Mouse (Mus musculus): ENCODE results near the gene Pttg1ip. TPM values are rescaled to one million over a fixed set of nuclear protein-coding genes. Genes with fewer than 3 reads are reported as not detected.

Gene Pttg1ip
- total RNA-seq (2021) = 100 to 1,000 TPM; 132 to 150 TPM
- long read RNA-seq, experiment 1, transcript Pttg1ip-201 (6 exons, 2,294 nt) = major isoform, 145 of 200 reads
- long read RNA-seq, experiment 1, partial matches to known transcripts = 0 of 200 reads
- long read RNA-seq, experiment 1, other reads (novel, unspliced or antisense) = 51 of 200 reads
- long read RNA-seq, experiment 2, transcript Pttg1ip-201 (6 exons, 2,294 nt) = major isoform, 62 of 124 reads
- long read RNA-seq, experiment 2, partial matches to known transcripts = 1 of 124 reads
- long read RNA-seq, experiment 2, other reads (novel, unspliced or antisense) = 60 of 124 reads

DNA sequence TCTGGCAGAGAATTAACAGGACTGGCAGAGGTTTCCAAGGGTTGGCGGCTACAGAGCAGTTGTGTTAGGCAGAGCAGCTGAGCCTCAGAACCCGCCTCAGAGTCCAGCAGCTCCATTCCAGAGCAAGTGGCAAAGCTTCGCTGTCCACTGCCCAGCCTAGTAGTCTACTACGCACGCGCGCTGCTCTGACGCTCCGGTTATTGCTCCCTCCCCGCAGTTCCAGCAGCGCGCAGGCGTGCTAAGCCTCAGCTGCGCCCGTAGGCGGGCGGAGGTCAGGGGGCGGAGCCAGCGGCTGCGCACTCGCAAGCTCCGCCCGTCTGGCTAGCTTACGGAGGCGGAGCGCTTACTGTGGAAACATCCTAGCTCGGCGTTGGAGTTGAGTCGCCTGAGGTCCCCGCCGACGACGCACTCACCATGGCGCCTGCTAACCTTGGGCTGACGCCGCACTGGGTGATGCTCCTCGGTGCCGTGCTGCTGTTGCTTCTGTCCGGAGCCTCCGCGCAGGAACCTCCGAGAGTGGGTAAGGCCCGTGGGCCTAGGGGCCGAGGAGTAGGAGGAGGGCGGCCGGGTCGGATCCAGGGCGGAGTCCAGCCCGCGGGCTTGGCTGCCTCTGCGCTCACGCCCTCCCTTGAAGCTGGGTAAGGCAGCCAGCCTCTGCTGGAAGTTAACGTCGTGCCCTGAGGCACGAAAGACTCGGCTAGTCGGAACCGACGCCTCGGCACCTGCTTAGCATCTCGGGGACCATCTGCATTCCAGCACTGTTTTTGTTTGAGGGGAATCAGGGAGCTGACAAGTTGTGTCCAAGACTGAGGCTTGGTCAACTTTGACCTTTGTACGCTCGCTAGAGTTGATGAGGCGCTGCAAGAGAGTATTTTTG is at the start of gene Pttg1ip:
Gene Pttg1ip (plus strand): TSS at position 313 of the 877 bp plus-strand sequence.
- peak; percentile 94 to 98 for DNase-seq

DNA sequence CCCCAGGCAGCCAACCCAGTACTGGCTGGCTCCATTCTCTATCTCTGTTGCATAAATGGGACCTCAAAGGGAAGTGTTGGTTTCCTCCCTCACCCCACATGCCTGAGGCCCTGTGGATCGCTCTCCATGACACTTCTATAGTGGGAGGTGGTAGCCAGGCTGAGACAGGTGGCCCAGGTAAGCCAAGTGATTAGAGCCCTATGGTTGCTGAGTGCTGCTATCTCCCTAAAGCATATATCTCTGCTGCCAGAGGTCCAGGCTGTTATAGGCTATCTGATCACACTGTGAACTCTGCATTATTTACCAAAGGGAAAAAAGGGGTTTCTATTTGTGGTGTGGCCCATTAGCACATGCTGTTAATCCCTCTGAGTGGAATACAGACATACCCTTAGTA is 49.5 kb upstream of the Pttg1ip start:
- DNase-seq = no peak

DNA sequence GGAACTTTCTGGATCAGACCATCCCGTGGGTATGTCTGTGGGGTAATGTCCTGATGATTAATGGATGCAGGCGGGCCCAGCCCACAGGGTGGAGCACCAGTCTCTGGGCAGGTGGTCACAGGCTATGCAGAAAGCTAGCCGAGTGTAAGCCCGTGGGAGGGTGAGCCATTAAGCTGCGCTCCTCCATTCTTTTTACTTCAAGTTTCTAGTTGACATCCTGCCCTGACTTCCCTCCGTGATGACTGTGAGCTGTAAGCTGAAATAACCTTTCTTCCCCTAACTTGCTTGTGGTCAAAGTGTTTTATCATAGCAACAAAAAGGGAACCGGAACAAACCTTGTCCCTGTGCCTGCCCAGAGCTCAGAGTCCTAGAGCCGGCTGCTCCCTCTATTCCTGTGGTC is 44.8 kb upstream of the Pttg1ip start:
- no peak for DNase-seq

DNA sequence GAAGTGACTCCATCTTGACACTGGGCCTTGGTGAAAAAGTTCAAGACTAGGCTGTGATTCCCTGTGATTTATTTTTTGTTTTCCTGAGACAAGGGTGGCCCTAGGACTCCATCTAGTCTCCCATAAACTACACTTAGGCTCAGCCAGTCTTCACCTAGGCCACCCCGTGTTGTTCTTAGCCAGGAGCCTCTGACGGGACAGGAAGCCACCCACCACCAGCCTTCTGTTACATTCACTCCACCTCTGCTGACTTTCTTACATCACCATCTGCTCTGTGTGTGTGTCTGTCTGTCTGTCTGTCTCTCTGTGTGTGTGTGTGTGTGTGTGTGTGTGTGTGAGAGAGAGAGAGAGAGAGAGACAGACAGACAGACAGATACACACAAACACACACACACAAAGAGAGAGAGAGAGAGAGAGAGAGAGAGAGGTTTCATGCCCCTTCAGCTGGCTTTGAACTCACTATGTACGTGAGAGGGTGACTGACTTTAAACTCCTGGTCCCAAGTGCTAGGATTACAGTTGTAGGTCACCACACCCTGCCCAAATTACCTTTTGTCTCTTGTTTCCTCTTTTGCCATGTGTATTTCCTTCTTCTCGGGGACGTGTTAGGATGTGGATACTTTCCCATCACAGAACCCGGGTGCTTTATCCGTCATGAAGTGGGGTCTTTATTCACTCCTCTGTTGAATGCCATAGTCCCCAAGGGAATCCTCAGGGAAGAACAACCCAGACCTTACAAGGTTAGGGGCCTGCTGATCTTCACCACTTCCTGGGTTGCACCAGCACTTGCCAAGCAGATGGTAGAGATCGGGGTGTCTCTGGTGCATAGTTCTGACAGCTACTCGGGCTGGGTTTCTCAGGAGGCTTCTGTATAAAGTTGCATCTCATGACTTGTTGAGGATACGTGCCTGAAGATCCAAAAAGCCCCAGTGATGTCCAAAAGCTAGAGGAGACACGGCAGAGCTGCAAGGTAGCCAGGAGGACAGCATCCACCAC is 44.0 kb upstream of the Pttg1ip start:
- DNase-seq = no peak

DNA sequence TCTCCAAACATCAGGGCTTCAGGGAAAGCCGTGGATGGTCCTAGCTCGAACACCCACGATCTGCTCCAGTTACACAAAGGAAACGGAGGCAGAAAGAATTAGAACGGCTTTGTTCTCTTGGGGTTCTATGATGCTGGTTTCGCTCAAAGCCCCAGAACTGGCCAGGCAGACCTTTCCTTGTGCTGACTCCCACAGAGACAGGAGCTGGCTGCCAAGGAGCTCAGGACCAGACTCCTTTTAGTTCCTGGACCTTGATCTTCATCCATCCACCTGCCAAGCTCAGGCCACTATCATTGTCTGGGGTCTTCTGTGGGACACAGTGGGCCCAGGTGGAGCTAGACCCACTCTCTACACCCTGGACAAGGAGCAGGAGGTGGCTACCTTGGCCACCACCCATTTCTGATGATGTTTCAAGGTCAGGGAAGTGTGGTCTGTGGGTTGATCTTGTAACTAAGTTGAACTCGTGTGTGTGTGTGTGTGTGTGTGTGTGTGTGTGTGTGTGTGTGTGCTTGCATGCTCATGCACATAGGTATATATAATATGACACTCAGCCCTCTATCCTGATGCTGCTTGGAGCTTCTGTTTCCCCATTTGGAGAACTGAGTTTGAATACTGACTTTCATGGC is 42.1 kb upstream of the Pttg1ip start:
- no peak for DNase-seq

DNA sequence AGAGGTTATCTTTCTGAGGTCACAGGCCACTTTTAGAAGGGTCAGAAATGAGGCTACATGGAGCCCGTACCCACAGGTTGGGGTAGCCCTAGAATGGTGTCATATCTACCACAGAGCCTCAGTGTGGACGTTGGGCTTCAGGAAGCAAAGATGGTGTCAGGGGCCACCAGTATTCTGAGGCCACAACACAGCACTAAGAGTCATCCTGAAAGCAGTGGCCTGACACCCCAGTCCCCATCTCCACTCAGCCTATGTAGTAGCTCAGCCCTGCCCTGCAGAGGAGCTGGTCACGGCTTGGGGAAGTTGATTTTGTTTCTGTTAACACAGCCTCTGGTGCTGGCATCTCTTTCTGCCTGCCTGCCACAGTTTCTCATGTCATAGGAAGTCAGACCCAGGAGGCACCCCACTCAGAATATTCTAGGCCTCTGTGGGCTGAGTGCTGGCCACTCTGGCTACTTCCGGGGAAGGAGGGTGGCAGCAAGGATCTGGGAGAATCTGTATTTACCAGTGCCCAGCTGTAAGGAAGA is 40.9 kb upstream of the Pttg1ip start:
- DNase-seq = peak in 1 of 2 experiments; percentile 44

DNA sequence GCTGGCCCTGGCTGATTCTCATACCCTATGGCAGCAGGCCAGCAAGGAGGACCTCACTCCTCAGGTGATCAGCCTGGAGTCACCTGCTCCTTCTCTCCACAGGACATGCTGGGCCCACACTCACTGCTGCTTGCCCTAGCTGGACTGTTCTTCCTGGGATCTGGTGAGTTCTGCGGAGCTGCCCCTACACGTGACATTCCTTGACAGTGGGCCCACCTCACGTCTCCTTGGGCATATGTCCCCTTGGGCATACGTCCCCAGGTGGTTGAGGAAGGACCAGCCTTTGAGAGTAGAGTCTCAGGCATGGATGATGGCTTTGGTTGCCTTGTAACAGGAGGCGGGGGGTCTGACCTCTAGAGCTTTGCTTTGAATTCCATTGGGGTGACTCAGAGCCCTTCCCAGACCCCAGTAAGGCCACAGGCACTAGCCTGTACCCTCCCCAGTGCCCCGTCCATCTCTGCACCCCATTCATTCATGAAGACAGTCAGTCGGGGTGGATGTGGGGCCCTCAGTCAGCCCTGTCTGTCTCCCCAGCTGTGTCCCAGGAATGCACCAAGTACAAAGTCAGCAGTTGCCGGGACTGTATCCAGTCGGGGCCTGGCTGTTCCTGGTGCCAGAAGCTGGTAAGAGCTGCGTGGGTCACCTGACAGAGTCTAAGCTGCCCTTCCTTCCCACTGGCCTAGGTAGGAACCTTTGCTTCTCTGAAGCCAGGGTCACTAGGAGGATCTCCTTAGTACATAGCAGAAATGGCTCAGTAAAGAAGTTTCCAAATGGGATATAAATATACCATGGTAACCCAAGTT is 39.5 kb upstream of the Pttg1ip start:
- peak in 1 of 2 experiments; percentile 37 for DNase-seq

DNA sequence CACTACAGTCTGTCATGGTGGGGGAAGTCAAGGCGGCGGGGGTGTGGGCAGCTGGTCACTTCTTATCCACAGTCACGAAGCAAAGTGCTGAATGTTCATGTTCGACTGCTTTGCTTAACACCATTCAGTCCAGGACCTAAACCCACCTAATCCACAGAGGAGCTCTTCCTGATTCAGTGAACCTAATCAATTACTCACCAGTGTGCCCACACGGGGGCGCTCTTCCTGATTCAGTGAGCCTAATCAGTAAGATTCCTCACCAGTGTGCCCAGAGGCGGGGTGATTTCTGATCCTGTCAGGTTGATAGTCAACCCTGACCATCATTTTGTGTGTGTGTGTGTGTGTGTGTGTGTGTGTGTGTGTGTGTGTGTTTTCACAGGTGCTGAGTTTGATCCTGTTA is 38.3 kb upstream of the Pttg1ip start:
- DNase-seq = peak in 1 of 2 experiments; percentile 56

DNA sequence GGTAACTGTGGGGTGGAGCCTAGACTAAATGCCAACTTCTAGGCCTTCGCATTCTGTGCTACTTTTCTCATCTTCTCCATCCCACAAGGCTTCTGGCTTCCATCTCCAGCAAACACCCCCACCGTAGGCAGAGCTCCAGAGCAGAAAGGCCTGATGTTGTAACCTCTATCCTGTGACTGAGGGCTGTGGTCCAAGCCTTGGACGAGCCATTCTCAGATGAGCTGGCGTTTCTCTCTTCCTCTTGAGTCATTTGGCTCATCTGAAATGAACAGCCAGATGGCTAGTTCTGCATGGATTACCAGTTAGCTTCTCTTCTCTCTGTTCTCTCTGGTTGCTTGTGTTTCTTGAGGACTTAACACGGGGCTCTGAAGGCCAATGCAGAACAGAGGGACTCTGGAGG is 36.6 kb upstream of the Pttg1ip start:
- DNase-seq = peak; percentile 91 to 92

DNA sequence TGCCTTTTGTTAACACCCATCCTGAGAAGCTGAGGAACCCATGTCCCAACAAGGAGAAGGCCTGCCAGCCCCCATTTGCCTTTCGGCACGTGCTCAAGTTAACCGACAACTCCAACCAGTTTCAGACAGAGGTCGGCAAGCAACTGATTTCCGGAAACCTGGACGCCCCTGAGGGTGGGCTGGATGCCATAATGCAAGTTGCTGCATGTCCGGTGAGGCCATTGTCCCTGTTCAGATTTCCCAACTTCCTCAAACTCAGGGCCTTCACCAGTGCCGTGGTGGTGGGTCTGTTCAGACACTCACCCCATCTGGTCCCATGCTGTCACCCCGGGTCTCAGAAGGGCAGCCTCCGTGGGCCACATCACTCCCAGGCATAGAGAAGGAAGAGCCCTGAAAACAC is 32.9 kb upstream of the Pttg1ip start:
- DNase-seq = no peak

DNA sequence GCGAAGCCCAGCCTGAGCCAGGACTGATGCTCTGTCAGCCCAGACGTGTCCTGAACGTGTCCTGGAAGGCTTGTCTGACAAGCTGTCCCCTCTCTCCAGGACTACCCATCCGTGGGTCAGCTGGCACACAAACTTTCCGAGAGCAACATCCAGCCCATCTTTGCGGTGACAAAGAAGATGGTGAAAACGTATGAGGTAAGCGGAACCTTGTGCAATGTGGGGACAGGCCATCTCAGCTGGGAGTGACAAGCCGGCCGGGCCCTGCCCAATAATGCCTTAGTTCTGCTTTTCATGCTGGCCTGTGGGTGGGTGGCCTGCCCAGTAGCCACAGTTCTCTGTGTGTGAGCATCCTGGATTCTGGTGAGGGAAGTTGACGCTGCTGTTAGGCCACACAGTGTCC is 30.6 kb upstream of the Pttg1ip start:
- DNase-seq = peak; percentile 39 to 63

DNA sequence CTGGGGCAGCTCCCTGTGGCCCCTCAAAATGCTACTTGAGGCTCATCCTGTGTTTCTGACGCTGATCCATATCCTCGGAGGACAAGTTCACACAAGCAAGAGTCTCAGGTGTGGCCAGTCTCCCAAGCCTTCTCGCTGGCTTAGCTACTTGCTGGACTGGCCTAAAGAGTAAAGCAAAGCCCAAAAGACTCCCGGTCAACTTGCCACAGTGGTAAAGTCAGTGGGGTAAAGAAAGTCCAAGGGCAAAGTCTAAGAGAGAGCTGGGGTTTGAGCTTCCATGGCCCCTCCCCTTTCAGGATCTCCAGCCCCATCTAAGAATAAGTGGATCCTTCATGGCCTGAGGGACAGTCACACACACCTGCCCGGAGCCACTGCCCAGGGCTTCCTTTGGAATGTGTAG is 29.4 kb upstream of the Pttg1ip start:
- DNase-seq = no peak

DNA sequence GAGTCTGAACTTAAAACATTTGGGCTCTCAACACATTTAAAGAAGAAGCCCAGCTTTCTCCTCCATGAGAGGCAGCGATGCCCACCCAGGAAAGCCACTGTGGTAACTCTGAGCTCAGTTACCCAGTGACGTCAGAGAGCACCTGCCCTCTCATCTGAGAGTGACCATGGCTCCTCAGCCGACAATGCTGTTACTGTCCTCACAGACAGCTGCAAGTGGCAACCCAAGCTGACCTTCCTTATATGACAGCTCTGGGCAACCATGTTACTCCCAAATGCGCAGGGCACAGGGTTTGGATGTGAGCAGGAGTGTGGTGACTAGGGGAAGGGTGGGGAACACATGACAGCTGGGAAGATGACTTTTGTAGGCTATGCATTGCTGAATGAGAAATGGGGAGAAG is 28.2 kb upstream of the Pttg1ip start:
- no peak for DNase-seq

DNA sequence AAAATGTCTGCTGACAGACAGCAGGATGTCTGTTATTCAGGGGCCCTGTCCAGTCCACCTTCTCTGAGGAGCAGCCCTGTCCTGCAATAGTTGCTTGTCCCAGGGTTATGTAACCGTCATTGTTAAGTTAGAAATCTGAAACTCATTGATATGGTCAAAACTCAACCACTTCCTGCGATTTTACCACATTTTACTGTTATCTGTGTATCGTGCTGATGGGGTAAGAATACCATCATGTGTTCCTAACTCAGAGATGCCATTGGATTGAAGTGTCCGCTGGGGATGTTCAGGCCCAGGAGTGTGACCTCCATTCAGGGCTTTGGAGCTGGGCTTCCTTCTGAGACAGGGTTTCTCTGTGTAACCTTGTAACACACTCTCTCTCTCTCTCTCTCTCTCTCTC is 26.6 kb upstream of the Pttg1ip start:
- no peak for DNase-seq

DNA sequence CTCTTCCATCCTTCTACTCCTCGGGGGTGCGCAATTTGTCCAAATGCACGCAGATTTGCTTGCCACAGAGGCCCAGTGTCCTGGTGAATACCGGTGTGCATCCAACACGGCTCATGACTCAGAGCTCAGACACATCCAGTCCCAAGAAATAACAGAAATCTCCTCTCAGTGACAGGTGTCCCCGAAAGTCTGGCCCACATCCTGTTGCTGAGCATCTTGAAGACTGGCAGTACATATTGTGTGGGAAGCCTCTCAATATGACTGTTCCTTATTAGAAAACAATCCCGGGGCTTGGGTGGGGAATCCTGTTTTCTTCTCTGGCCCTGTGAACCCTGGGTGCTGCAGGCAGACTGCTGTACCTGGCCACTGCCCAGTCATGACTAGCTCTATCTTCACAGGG is 24.9 kb upstream of the Pttg1ip start:
- DNase-seq = no peak

DNA sequence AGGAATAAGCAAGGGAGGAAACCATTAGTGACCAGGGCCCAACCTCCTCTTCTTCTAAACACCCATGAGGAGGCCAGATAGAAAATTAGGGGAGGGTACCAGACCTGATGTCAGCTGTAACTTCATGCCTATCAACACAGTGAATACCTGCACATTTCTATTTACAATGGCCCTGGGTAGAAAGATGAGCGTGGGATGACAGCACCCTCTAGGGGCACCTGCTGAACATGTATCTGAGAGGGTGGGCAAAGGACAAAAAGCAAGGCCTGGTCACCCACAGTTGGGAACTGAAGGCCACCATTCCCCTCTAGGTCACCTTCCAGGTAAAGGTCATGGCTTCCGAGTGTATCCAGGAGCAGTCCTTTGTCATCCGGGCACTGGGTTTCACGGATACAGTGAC is 23.9 kb upstream of the Pttg1ip start:
- no peak for DNase-seq

DNA sequence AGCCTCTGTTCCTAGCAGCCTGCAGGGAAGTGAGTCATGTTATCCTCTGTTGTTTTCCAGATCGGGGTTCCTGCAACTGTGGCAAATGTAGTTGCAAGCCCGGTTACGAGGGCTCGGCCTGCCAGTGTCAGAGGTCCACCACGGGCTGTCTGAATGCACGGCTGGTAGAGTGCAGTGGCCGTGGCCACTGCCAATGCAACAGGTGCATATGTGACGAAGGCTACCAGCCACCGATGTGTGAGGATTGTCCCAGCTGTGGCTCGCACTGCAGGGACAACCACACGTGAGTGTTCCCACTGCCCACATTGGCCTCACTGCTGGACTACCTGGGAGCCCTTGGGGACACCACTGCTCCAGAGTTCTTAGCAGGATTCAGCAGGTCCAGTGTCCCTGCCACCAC is 21.4 kb upstream of the Pttg1ip start:
- no peak for DNase-seq

DNA sequence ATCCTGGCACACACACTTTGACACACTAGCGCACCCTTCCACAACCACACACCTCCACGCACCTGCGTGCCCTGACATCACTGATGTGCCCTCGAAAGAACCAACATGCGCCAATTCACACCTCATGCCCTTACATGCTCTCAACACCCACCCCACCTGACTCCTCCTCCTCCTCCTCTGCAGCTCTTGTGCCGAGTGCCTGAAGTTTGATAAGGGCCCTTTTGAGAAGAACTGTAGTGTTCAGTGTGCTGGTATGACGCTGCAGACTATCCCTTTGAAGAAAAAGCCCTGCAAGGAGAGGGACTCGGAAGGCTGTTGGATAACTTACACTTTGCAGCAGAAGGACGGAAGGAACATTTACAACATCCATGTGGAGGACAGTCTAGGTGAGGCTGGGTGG is 20.7 kb upstream of the Pttg1ip start:
- DNase-seq = no peak

DNA sequence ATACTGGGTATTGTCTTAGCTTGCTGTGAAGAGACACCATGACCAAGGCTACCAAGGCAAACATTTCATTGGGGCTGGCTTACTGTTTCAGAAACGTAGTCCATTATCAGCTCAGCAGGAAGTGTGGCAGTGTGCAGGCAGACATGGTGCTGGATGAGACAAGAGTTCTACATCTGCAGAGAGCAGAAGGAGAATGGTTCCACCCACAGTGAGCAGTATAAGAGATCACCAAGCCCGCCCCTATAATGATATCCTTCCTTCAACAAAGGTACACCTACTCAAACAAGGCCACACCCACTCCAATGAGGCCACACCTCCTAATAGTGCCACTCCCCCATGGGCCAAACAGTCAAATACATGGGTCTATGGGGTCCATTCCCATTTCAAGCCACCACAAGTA is 20.0 kb upstream of the Pttg1ip start:
- no peak for DNase-seq

DNA sequence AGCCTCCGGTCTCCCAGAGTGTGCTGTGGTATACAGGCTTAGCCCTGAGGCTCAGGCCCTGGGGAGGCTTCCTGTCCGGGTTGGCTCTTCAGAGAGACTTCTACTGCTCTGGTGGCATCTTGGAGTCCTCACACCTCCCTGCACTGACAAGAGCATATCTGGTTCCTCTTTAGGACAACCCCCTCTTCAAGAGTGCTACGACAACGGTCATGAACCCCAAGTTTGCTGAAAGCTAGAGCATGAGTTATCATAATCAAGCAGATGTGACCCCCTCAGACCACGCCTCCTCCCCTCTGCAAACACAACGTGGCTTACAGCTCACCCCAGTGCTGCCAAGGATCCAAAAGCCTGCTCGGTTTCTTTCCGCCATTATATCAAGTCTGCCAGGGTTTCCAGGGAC is 16.5 kb upstream of the Pttg1ip start:
- no peak for DNase-seq

DNA sequence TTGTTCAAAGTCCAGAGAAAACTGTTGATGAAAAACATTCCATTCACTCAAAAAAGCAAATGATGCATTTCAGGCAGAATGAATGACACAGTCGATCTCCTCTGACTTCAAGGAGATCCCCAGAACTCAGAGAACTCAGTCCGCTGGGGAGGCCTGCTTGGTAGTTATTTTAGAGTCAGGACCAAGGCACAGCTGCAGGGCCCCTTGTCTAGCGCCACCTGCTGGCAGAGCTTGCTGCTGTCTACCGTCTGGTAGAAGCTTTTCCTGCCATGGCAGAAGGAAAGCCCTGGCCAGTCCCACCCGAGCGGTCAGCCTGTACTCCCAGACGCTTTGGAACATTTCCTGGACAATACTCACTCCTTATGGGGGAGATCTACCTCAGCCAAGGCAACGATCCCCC is 14.9 kb upstream of the Pttg1ip start:
- DNase-seq = peak; percentile 86 to 94
